Mouse (Mus musculus): ENCODE data around the gene Col6a1. TPM values are rescaled to one million over a fixed set of nuclear protein-coding genes. Genes with fewer than 3 reads are reported as not detected.

Col6a1 gene
- polyA plus RNA-seq, 1 experiment from 2014 or later = 5.9 TPM

DNA sequence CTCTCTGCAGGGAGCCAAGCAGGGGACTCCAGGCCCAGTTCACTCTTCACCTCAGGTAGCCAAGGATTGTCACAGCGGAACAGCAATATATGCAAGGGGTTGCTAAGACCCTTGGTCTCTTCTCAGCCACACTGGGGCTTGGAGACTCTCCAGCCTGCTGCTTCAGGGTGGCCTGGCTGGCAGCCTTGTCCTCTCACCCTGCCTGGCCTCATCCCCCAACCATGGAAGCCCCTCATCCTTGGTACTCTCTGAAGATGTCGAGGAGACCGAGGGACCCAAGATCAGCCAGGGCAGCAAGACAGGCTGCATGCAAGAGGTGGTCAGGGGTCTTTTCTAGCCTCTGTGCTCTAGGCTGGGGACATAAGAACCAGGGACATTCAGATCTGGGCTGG lies 7.7 kb upstream of the Col6a1 start:
- Histone ChIP-seq H3K27ac (no peak overlapping the region), H3K4me2 (peak overlapping the region; percentile 35; the same call in 1 of the 2 replicates), H3K9me3 (replicated peaks) (no peaks in the 10 kb centered on the region), H3K4me1 (peaks cover 12% of the 10 kb centered on the region), H3K27me3 (no peaks in the 10 kb centered on the region), H3K4me3 (no peak overlapping the region), H3K36me3 (ENCODE audit: poor library complexity, severe bottlenecking) (no peaks in the 10 kb centered on the region), H3K9ac (0 out of 2 replicates have a peak overlapping the region, but pooled peaks have one; percentile 26)
- no peak for ATAC-seq
- WGBS = 39% methylated on average over 3 of the region's 3 CpGs

DNA sequence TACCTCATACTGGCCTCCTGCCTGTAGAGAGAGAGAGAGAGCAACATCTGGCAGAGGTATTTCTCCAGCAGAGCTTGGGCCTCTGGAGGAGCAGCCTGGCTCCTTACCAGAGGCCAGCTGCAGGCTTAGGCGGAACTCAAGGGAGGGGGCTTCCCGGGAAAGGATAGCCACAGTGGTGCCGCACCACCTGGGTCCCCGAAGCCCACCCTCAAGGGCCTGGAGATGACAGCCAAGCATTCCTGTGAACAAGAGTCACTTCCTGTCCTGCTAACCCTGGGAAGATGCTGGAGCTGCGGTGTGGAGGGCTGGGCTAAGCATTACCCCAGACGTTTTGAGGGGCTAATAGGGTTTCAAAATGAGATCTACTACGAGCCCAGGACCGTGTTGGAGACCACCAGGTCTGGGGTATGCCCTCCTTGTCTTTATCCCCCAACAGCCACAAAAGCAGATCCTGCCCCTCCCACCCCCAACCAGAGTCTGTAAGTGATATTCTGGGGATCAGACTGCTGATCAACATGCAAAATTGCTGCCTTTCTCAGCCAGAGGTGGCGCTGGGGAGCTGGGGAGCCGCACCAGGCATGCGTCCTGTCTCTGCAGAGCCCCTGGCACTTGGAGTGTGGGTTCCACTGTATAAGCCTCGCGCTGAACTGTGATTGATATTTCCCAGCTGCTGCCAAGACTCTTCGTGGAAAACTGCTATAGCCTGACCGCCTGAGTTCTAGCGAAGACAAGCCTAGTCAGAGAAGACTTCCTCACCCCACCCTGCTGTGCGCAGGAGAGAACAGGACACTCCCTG lies 7.1 kb upstream of the Col6a1 start:
- peak; percentile 68 for ATAC-seq
- no peaks in the 10 kb centered on the region for H3K36me3 ChIP-seq (ENCODE audit: poor library complexity, severe bottlenecking)
- H3K27me3 ChIP-seq = no peaks in the 10 kb centered on the region
- WGBS = 19% methylated on average over 17 of the region's 17 CpGs
- peak overlapping the region; percentile 35; the same call in 1 of the 2 replicates for H3K4me2 ChIP-seq
- H3K9ac ChIP-seq = 0 out of 2 replicates have a peak overlapping the region, but pooled peaks have one; percentile 26
- no peak overlapping the region for H3K27ac ChIP-seq
- H3K4me1 ChIP-seq = peaks cover 15% of the 10 kb centered on the region
- no peak overlapping the region for H3K4me3 ChIP-seq
- no peaks in the 10 kb centered on the region for H3K9me3 ChIP-seq (replicated peaks)

DNA sequence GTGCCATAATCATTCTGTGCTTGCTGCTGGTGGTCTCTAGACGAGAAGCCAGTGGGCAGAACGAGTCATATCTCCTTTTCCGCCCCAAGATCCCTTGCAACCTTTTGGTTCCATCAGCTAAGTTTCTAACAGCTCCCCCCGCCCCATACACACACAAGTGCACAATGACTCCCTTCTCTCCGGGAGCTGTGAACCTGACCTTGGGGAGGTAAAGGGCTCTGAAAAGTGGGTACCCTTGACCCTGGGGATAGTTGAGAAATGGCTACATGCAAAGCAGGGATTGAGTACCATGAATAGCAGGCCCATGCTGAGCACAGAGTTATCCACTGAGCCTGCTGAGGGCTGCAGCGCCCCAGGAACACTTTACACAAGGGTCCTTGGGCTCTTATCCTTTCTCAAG lies 6.4 kb upstream of the Col6a1 start:
- no peak overlapping the region for H3K27ac ChIP-seq
- WGBS = 83% methylated on average over 6 of the region's 6 CpGs
- no peak for ATAC-seq

DNA sequence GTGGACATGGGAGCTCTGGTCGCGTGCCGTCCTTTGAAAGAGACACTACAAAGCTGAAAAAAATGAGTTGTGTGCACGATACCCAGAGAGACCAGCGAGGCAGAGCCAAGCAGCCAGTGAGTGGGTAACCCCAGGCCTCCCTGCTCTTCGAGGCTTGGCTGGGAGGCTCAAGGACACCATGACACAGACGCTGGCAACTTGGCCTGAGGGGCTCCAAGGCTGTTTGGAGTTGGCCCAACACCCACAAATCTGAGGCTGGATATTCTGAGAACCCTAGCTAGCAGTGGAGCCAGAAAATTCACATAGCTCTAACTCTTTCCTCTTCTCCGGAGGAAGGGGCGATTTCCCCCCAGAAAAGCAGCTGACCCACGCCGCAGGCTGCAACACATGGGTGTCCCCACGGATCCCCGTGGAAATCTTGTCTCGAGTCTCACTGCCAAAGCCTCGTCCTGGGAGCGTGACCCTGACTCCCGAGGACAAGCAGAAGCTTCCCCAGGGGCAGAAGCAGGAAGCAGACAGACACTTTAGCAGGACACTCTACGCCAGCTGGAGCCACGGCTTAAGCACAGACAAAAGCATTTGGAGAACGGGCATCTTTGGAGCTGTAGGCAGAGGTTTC lies 5.8 kb upstream of the Col6a1 start:
- ATAC-seq = no peak
- 73% methylated on average over 20 of the region's 20 CpGs for WGBS
- H3K4me3 ChIP-seq = no peak overlapping the region
- peaks cover 15% of the 10 kb centered on the region for H3K4me1 ChIP-seq
- H3K36me3 ChIP-seq (ENCODE audit: poor library complexity, severe bottlenecking) = no peaks in the 10 kb centered on the region
- H3K27ac ChIP-seq = no peak overlapping the region
- no peaks in the 10 kb centered on the region for H3K27me3 ChIP-seq
- H3K4me2 ChIP-seq = no peak overlapping the region
- no peaks in the 10 kb centered on the region for H3K9me3 ChIP-seq (replicated peaks)
- no peak overlapping the region for H3K9ac ChIP-seq

More for the DNA sequence above, 6.4 kb upstream of the Col6a1 start:
- Histone ChIP-seq H3K9me3 (replicated peaks) (no peaks in the 10 kb centered on the region), H3K4me2 (no peak overlapping the region), H3K27me3 (no peaks in the 10 kb centered on the region), H3K36me3 (ENCODE audit: poor library complexity, severe bottlenecking) (no peaks in the 10 kb centered on the region), H3K4me3 (no peak overlapping the region), H3K4me1 (peaks cover 15% of the 10 kb centered on the region), H3K9ac (no peak overlapping the region)

DNA sequence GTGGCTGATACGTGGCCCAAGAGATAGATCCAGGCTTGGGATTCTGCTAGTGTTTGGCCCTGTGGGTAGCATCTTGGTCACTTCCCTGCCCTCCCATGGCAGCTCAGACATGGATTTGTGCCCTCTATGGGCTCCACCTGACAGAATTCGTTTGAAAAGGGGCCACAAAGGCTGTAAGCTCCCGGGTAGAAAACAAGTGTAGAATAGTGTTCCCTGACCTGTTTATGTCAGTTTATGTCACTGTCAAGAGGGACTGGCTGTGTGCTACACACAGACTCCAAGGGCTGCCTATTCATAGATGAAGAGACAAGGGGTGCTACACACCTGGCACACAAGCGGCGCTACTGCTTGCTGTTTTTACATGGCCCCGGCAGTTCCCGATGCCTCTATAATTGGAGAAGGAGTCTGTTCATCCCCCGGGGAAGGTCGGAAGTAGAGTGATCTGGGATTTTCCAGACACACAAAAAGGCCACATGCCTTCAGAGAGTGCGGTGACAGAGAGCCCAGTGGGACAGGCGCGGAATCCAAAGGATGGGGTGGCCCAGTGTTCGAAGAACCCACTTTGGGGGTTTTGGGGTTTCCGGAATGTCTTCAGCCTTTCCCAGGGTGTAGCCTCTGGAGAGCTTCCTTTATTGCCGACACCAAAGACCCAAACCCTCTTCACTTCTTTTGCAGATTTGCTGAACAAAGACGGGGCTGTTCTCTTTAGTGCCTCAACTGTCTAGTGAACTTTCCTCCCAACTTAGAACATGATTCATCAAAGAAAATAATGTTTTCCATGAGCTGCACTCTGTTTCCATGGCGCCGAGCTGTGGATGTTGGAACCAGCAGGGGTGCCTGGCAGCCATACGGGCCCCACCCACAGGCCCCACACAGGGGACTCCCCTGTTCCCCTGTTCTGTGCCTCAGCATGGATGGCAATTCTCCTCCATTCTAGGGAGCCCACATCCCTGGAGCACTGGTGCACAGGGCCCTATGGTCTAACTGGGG lies 4.0 kb upstream of the Col6a1 start:
- WGBS = 81% methylated on average over 19 of the region's 19 CpGs

DNA sequence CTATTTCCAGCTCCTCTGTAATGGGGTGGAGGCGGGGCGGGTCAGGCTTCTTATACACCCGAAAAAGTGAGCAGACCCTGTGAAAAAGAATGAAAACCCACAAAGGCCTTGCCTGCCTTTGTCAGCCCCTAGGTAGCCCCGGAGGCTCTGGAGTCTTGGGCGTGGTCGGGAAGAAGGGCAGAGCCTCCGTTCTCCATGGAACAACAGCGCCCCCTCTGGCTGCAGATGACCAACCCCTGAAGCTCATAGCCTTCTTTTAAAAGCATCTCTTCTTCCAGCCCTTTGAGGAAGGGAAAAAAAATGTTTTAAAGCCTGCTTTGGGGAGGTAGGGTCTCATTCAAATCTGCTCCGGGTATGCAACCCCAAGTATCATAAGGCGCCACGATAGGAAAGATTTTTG lies 2.4 kb upstream of the Col6a1 start:
- Histone ChIP-seq H3K9me3 (replicated peaks) (no peaks in the 10 kb centered on the region), H3K4me3 (no peak overlapping the region), H3K27ac (no peak overlapping the region), H3K9ac (no peak overlapping the region), H3K4me1 (peaks cover 12% of the 10 kb centered on the region), H3K36me3 (ENCODE audit: poor library complexity, severe bottlenecking) (no peaks in the 10 kb centered on the region), H3K4me2 (peak overlapping the region; percentile 32), H3K27me3 (no peaks in the 10 kb centered on the region)
- ATAC-seq = no peak
- WGBS = 12% methylated on average over 11 of the region's 11 CpGs

More for the DNA sequence above, 4.0 kb upstream of the Col6a1 start:
- Histone ChIP-seq H3K4me2 (no peak overlapping the region), H3K27me3 (no peaks in the 10 kb centered on the region), H3K4me3 (no peak overlapping the region), H3K9me3 (replicated peaks) (no peaks in the 10 kb centered on the region), H3K4me1 (peaks cover 15% of the 10 kb centered on the region), H3K9ac (no peak overlapping the region), H3K36me3 (ENCODE audit: poor library complexity, severe bottlenecking) (no peaks in the 10 kb centered on the region), H3K27ac (no peak overlapping the region)
- ATAC-seq = no peak

DNA sequence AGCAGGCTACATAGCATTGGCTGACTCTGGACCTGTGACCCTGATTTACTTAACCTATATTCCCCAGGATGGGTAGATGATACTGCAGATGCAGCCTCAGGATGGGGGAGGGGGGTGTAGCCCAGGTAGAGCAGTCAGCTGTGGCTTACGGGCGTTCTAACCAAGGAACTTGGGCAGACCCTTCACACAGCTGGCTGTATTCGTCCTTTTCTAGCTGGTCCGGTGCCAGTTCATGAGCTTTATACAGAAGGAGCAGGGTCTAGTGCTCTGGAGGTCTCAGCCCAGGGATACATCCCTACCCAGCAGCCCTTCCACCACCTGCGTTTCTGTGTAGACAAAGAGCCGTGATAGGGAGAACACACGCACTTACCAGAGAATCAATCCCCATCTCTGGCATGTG lies 1.3 kb upstream of the Col6a1 start:
- Histone ChIP-seq H3K9ac (no peak overlapping the region), H3K4me3 (no peak overlapping the region), H3K27ac (no peak overlapping the region), H3K4me1 (0 out of 2 replicates have a peak, but pooled peaks cover 3% of the 10 kb centered on the region), H3K36me3 (ENCODE audit: poor library complexity, severe bottlenecking) (no peaks in the 10 kb centered on the region), H3K9me3 (replicated peaks) (no peaks in the 10 kb centered on the region), H3K27me3 (no peaks in the 10 kb centered on the region), H3K4me2 (no peak overlapping the region)
- ATAC-seq = no peak
- 88% methylated on average over 7 of the region's 7 CpGs for WGBS

DNA sequence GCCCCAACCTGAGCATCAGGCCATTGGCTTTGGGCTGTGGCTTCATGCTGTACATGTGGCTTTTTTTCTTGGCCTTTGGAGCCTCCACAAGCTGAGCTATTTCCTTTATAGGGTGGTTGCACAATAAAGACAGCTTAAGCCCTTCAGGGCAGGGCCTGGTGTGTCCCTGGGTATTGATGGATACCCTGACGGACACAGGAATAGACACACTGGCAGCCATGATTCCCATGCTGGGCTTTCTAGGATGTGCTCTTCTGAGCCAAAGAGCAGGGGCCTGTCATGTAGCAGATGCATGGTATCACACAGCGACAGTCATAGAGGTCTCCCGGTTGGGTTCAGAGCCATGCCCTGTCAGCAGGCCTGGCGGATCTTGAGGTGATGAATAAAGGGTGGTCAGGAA lies 898 bp upstream of the Col6a1 start:
- no peaks in the 10 kb centered on the region for H3K36me3 ChIP-seq (ENCODE audit: poor library complexity, severe bottlenecking)
- WGBS = 92% methylated on average over 4 of the region's 4 CpGs

DNA sequence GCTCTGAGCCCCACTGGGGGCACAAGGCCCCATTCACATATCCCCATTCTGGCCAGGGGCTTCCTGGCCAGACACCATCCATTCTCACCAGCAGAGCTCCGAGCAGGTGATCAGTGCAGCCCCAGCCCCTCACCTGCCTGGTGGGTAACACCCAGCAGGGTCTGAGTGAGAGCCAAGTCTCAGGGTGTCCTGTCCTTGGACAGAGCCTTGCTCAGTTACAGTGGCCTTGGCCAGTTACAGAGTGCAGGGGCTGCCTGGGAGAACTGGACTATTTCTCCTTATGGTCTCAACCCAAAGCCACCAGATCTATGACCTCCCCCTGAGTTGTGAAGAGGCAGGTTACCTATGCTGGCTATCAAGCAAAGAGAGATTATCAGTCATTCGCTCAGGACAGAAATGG lies 871 bp downstream of the Col6a1 start:
- H3K4me2 ChIP-seq = no peak overlapping the region
- H3K9ac ChIP-seq = no peak overlapping the region
- H3K27ac ChIP-seq = no peak overlapping the region
- no peaks in the 10 kb centered on the region for H3K36me3 ChIP-seq (ENCODE audit: poor library complexity, severe bottlenecking)
- 0 out of 2 replicates have a peak, but pooled peaks cover 3% of the 10 kb centered on the region for H3K4me1 ChIP-seq
- no peaks in the 10 kb centered on the region for H3K27me3 ChIP-seq
- ATAC-seq = no peak
- WGBS = 87% methylated on average over 2 of the region's 2 CpGs
- no peak overlapping the region for H3K4me3 ChIP-seq
- no peaks in the 10 kb centered on the region for H3K9me3 ChIP-seq (replicated peaks)

More for the DNA sequence above, 898 bp upstream of the Col6a1 start:
- Histone ChIP-seq H3K4me1 (0 out of 2 replicates have a peak, but pooled peaks cover 3% of the 10 kb centered on the region), H3K9me3 (replicated peaks) (no peaks in the 10 kb centered on the region), H3K27ac (no peak overlapping the region), H3K4me2 (no peak overlapping the region), H3K4me3 (no peak overlapping the region), H3K27me3 (no peaks in the 10 kb centered on the region), H3K9ac (no peak overlapping the region)
- no peak for ATAC-seq

DNA sequence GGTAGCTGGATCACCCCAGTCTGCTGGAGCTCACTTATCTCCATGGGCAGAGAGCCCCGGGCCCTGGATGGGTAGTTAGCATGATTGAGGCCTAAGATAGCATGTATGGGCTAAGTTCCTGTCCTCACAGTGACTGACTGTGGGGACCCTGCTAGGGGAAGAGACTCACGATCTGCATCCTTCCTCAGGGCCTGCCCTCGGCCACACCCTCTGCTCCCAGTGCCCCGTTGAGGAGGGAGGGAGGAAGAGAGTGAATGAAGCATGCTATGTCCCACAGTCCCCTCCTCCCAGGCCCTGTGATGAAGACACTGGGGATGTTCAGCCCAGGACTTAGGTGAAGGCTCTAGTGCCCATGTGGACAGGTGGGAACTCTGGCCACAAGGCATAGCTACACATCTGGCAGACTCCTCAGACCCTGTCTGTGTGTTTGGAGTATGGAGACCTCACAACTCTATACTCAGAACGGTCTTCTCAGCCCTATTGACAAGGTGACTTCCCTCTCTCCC lies 1.7 kb downstream of the Col6a1 start:
- Histone ChIP-seq H3K27me3 (no peaks in the 10 kb centered on the region), H3K4me2 (no peak overlapping the region), H3K9ac (no peak overlapping the region), H3K9me3 (replicated peaks) (no peaks in the 10 kb centered on the region), H3K4me1 (0 out of 2 replicates have a peak, but pooled peaks cover 3% of the 10 kb centered on the region), H3K36me3 (ENCODE audit: poor library complexity, severe bottlenecking) (no peaks in the 10 kb centered on the region), H3K27ac (no peak overlapping the region), H3K4me3 (no peak overlapping the region)
- WGBS = 66% methylated on average over 5 of the region's 5 CpGs
- ATAC-seq = no peak

DNA sequence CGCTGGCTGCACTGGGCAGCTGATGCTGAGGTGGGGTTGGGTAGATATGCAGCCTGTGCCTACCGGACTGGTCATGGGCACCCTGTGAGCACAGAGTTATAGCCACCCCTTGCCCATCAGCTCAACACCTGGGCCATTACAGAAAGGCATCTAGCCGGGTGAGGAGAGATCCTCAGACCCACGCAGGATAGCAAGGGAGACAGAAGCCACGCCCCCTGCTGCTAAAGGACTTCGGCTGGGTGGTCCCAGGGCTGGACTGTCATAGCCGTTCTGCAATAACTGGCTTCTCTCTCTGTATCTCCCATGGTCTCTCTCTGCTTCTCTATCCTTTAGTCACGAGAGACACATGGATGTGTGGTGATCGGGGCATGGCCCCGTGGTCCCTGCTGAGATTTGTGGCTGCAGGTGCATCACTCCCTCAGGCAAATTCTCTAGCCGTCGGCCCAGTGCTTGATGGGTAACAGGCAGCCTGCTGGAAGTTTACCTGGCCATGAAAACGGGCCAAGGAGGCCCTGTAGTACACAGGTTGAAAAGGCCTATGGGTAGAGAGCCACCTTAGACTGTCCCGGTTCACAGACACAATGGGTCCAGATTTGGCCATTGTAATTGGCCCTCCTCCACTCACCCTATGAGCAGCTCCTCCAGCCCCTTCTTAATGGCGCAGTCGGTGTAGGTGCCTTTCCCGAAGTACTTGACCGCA lies 3.1 kb downstream of the Col6a1 start:
- H3K4me2 ChIP-seq = no peak overlapping the region
- no peaks in the 10 kb centered on the region for H3K4me1 ChIP-seq
- no peak overlapping the region for H3K4me3 ChIP-seq
- H3K36me3 ChIP-seq (ENCODE audit: poor library complexity, severe bottlenecking) = no peaks in the 10 kb centered on the region
- no peak overlapping the region for H3K27ac ChIP-seq
- H3K27me3 ChIP-seq = no peaks in the 10 kb centered on the region
- ATAC-seq = no peak
- H3K9ac ChIP-seq = no peak overlapping the region
- H3K9me3 ChIP-seq (replicated peaks) = no peaks in the 10 kb centered on the region
- WGBS = 90% methylated on average over 18 of the region's 18 CpGs
